Mouse (Mus musculus): ENCODE results near the gene Rps18. TPM values are rescaled to one million over a fixed set of nuclear protein-coding genes. Genes with fewer than 3 reads are reported as not detected.
A peak's percentile ranks its signal among the peaks of the same experiment; 100 is the strongest.
"Not testable (repeated sequence)": the region's sequence is repeated elsewhere in the genome, so short reads cannot be mapped to it uniquely, and the experiment has no call there.

Gene Rps18
- polyA plus RNA-seq, 1 experiment from 2014 or later, result 689 TPM

DNA sequence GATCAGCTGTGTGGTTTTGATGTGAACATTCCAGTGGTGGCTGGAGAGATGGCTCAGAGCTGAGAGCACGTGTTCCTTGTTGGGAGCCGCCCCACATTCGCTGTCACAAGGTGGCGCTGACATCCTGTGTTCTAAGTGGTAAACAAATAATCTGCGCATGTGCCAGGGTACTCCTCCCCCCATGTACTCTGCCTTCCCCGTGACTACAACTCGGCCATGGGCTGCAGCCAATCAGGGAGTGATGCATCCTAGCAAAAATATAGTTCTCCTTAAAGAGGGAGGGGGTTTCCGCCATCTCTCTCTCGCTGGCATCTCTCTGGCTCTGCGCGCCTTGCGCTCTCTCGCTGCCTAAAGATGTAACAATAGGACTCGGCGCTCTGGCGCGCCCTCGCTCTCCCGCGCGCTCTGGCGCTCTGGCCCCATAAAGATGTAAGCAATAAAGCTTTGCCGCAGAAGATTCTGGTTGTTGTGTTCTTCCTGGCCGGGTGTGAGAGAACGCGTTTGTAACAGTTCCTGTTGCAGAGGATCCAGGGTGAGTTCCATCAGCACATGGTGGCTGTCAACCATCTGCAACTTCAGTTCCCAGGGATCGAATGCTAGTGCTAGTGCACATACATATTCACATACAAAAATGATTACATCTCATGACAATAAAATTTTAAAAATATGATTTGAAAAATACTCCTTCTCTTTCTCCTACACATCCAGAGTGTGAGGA, 25.6 kb upstream of the Rps18 start:
- peak overlapping the region; percentile 54 for H3K9ac ChIP-seq
- WGBS, result under 1% methylated on average over 27 of the region's 27 CpGs
- ATAC-seq (replicated peaks), result peak; percentile 95
- peak overlapping the region; percentile 57 for H3K4me3 ChIP-seq
- peaks cover 41% of the 10 kb centered on the region for H3K27me3 ChIP-seq (replicated peaks)
- peak overlapping the region; percentile 91 for H3K27ac ChIP-seq
- not testable (repeated sequence) for H3K36me3 ChIP-seq (replicated peaks); H3K9me3 ChIP-seq
- H3K4me2 ChIP-seq, result peak overlapping the region; percentile 60
- H3K4me1 ChIP-seq, result peaks cover 25% of the 10 kb centered on the region

DNA sequence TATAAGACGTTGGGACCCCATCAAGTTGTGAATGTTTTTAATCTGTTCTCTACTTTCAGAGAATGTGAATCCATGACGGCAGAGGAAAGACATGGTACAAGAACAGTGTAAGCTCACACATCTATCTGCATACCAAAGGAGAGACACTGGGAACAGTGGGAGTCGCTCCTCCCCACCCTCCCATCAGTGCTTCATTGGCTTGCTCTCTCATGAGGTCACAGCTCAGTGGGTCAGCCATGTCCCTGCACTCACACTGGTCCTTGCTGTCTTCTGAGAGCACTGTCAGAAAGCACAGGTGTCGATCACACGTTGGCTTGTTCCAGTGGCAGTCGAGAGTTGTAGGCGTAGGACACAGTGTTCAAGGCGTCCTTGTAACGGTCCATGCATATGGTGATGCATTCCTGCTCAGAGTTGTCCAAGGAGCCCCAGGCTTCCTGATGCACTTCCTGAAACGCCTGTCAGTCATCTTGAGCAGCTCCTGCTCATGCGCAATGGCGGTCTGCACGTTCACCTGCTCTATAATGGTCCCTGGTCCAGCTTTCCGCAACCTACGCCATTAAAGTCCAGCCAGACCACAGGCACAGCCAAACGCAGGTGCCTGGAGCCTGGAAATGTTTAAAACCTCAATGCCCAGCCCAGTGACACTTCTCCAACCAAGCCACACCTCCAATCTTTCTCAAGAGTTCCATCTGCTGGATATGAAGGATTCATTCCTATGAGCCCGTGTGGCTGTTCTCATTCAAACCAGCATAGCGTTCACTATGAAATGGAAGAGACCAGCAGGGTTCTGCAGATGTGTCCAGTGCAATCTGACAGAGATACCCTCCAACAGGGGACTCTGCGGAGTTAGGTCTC, 24.6 kb upstream of the Rps18 start:
- no peak overlapping the region for H3K9ac ChIP-seq

GRCm38 (mm10) chr17:33979512-33980050, 23.8 kb upstream of the Rps18 start:
- no peaks in the 10 kb centered on the region for H3K9me3 ChIP-seq
- no peak overlapping the region for H3K9ac ChIP-seq
- WGBS, result 76% methylated on average over 6 of the region's 6 CpGs
- H3K4me1 ChIP-seq, result peaks cover 25% of the 10 kb centered on the region
- H3K27me3 ChIP-seq (replicated peaks), result peaks cover 47% of the 10 kb centered on the region
- no peak overlapping the region for H3K27ac ChIP-seq
- H3K36me3 ChIP-seq (replicated peaks), result no peaks in the 10 kb centered on the region
- no peak overlapping the region for H3K4me3 ChIP-seq
- no peak overlapping the region for H3K4me2 ChIP-seq
- no peak for ATAC-seq (replicated peaks)

More for the DNA sequence above, 24.6 kb upstream of the Rps18 start:
- ATAC-seq (replicated peaks), result peak; percentile 37
- WGBS, result 77% methylated on average over 19 of the region's 19 CpGs
- Histone ChIP-seq H3K4me2 (peak overlapping the region; percentile 60), H3K27ac (peak overlapping the region; percentile 91), H3K36me3 (replicated peaks) (no peaks in the 10 kb centered on the region), H3K9me3 (no peaks in the 10 kb centered on the region), H3K27me3 (replicated peaks) (peaks cover 47% of the 10 kb centered on the region), H3K4me3 (peak overlapping the region; percentile 8; the same call in 1 of the 2 replicates), H3K4me1 (peaks cover 25% of the 10 kb centered on the region)

DNA sequence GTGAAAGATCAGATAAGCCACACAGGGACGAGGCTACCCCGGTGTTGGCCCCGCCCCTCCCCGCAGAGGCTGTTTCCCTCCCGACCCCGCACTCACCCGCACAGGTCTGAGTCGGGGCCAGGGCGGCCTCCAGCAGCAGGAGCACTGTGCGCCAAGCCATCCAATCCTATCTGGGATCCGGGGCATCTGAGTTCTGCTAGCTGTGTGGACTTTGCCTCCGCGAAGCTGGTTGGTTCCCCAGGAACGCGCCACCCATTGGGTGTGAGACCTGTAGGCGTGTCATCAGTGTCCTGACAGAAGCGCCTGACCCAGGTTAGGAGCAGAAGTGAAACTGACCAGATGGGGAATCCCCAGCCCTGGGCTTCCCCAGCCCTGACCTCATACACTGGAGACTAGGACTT, 22.8 kb upstream of the Rps18 start:
- no peak overlapping the region for H3K27ac ChIP-seq
- peak overlapping the region; percentile 35 for H3K4me3 ChIP-seq
- peaks cover 25% of the 10 kb centered on the region for H3K4me1 ChIP-seq
- no peaks in the 10 kb centered on the region for H3K9me3 ChIP-seq
- peak overlapping the region; percentile 31; the same call in 1 of the 2 replicates for H3K9ac ChIP-seq
- peak overlapping the region; percentile 56 for H3K4me2 ChIP-seq
- ATAC-seq (replicated peaks), result no peak
- peaks cover 47% of the 10 kb centered on the region for H3K27me3 ChIP-seq (replicated peaks)
- no peaks in the 10 kb centered on the region for H3K36me3 ChIP-seq (replicated peaks)
- under 1% methylated on average over 17 of the region's 17 CpGs for WGBS

DNA sequence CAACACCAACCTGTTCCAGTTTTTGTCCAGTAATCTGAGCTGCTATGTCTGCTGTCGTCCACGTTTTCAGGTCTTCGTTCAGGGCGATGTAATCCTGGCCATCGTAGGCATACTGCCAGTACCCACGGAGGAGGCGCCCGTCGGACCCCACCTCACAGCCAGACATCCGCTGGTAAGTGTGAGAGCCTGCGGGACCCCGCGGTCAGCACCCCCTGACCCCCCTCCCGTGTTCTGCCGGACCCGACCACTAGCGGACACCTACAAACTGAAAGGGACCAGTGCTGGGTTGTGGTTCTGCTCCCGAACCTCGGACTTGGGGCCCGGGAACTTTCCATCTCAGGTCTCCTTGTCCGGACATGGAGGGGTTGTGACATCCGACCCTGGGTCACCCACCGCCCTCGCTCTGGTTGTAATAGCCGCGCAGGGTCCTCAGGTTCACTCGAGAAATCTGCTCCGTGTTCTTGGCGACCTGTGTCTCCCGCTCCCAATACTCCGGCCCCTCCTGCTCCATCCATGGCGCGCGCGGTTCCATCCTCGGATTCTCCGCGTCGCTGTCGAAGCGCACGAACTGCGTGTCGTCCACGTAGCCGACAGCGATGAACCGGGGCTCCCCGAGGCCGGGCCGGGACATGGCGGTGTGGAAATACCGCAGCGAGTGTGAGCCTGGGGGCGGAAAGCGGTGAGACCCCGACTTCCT, 22.2 kb upstream of the Rps18 start:
- H3K9me3 ChIP-seq, result no peaks in the 10 kb centered on the region
- H3K27me3 ChIP-seq (replicated peaks), result peaks cover 47% of the 10 kb centered on the region
- H3K9ac ChIP-seq, result peak overlapping the region; percentile 31
- peak overlapping the region; percentile 35 for H3K4me3 ChIP-seq
- ATAC-seq (replicated peaks), result no peak
- H3K27ac ChIP-seq, result no peak overlapping the region
- 2% methylated on average over 57 of the region's 57 CpGs for WGBS
- H3K4me2 ChIP-seq, result peak overlapping the region; percentile 56
- H3K4me1 ChIP-seq, result peaks cover 25% of the 10 kb centered on the region
- no peaks in the 10 kb centered on the region for H3K36me3 ChIP-seq (replicated peaks)

DNA sequence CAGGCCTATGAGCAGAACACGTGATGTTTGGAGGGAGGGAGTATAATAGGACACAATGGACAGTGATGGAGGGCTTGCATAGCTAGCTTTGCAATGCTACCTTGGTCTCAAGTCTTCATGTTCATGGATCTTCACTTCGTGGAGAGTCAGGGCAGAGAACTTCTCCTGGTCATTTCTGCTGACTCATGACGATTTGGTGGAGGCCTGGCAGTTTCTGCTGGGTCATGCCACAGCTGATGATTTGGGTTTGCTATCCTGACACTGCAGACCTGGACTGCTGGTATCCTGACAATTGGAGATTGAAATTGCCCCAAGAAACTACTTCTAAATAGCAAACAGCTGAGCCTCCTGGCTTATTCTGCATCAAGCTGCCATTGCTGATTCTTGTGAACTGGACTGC, 17.8 kb upstream of the Rps18 start:
- no peaks in the 10 kb centered on the region for H3K9me3 ChIP-seq
- no peak overlapping the region for H3K9ac ChIP-seq
- ATAC-seq (replicated peaks), result no peak
- H3K27ac ChIP-seq, result no peak overlapping the region
- peaks cover 28% of the 10 kb centered on the region for H3K27me3 ChIP-seq (replicated peaks)
- 62% methylated on average over 3 of the region's 3 CpGs for WGBS
- no peaks in the 10 kb centered on the region for H3K36me3 ChIP-seq (replicated peaks)
- H3K4me3 ChIP-seq, result no peak overlapping the region
- peaks cover 8% of the 10 kb centered on the region; the same call in 1 of the 2 replicates for H3K4me1 ChIP-seq
- H3K4me2 ChIP-seq, result no peak overlapping the region

DNA sequence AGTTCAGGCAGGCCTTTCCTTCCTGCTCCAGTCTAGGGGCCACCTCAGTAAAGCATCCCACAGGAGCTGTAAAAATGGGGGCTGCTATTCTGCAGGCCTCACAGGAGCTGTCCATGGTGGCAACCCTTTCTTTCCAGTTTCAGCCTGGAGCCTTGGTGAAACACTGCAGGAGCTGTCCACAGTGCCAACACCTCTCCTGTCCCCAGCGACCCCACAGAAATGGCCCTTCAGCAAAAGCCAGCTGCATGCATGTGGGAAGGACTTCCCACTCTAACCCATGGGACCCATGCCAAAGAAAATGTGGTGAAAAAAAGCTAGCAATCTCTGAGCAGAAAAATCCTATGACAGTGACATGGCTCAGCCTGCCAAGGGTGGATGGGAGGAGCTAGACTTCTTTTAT, 16.9 kb upstream of the Rps18 start:
- Histone ChIP-seq H3K27me3 (replicated peaks) (peaks cover 19% of the 10 kb centered on the region), H3K9me3 (no peaks in the 10 kb centered on the region), H3K4me1 (no peaks in the 10 kb centered on the region), H3K4me2 (no peak overlapping the region), H3K4me3 (no peak overlapping the region), H3K27ac (no peak overlapping the region), H3K9ac (no peak overlapping the region), H3K36me3 (replicated peaks) (no peaks in the 10 kb centered on the region)
- WGBS, result 23% methylated on average over 1 of the region's 1 CpGs
- no peak for ATAC-seq (replicated peaks)

DNA sequence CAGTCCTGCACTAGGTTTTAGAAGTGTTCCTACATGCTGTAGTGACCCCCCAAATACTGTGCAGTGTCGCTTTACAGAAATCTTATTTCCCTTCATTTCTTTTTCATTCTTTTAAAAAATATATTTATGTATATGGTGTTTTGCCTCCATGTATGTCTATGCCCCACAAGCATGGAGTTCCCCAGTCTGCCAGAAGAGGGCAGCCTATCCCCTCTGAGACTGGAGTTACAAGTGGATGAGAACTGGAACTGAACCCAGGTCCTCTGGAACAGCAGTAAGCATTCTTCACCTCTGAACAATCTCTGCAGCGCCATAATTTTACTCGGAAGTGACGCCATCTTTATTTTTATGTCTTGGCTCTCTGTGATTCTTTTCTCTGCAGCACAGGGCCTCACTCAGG, 13.6 kb upstream of the Rps18 start:
- no peak overlapping the region for H3K27ac ChIP-seq
- no peaks in the 10 kb centered on the region for H3K4me1 ChIP-seq
- H3K9me3 ChIP-seq, result no peaks in the 10 kb centered on the region
- no peak overlapping the region for H3K9ac ChIP-seq
- H3K4me2 ChIP-seq, result no peak overlapping the region
- no peaks in the 10 kb centered on the region for H3K27me3 ChIP-seq (replicated peaks)
- 73% methylated on average over 4 of the region's 4 CpGs for WGBS
- ATAC-seq (replicated peaks), result no peak
- no peak overlapping the region for H3K4me3 ChIP-seq
- H3K36me3 ChIP-seq (replicated peaks), result 0 out of 2 replicates have a peak, but pooled peaks cover 9% of the 10 kb centered on the region

DNA sequence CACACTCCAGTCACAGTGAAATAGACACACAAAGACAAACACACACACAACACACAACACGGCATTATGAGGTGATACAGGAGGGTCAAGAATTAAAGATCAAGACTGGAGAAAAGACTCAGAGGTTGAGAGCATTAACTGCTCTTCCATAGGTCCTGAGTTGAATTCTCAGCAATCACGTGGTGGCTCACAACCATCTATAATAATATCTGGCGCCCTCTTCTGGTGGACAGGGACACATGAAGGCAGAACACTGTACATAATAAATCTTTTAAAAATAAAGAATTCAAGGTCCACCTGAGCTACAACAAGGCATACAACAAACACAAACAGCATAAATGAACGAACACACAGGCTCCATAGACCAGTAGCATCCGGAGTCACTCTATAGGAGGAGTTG, 13.1 kb upstream of the Rps18 start:
- peak; percentile 66 for ATAC-seq (replicated peaks)
- H3K9ac ChIP-seq, result no peak overlapping the region
- no peaks in the 10 kb centered on the region for H3K27me3 ChIP-seq (replicated peaks)
- H3K27ac ChIP-seq, result no peak overlapping the region
- H3K4me3 ChIP-seq, result no peak overlapping the region
- no peaks in the 10 kb centered on the region for H3K4me1 ChIP-seq
- H3K4me2 ChIP-seq, result no peak overlapping the region
- H3K9me3 ChIP-seq, result no peaks in the 10 kb centered on the region
- WGBS, result 30% methylated on average over 5 of the region's 5 CpGs
- 0 out of 2 replicates have a peak, but pooled peaks cover 9% of the 10 kb centered on the region for H3K36me3 ChIP-seq (replicated peaks)

DNA sequence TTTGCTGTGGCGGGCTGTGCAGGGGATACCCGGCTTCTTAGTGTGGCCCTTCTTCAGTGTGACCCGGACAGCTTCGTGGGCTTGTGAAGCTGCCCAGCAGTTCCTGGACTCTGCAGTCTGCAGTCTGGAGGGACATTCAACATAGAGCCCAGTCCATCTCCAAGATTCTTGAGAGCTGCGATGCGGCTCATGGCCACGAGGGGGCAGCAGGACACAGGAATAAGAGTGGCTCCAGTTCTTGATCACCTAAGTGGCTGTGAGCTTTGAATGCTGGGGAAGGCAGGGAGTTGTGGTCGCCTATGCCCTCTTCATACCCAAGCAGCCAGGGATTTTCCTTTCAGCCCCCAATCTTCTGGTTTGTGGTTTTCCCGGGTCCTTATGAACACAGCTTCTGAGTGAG, 12.7 kb upstream of the Rps18 start:
- WGBS, result 4% methylated on average over 9 of the region's 9 CpGs
- H3K27me3 ChIP-seq (replicated peaks), result no peaks in the 10 kb centered on the region
- H3K9me3 ChIP-seq, result no peaks in the 10 kb centered on the region
- H3K36me3 ChIP-seq (replicated peaks), result 0 out of 2 replicates have a peak, but pooled peaks cover 9% of the 10 kb centered on the region
- no peak overlapping the region for H3K27ac ChIP-seq
- H3K4me3 ChIP-seq, result no peak overlapping the region
- no peak overlapping the region for H3K4me2 ChIP-seq
- ATAC-seq (replicated peaks), result peak; percentile 76
- H3K9ac ChIP-seq, result no peak overlapping the region
- no peaks in the 10 kb centered on the region for H3K4me1 ChIP-seq

GRCm38 (mm10) chr17:33965846-33966550, 10.2 kb upstream of the Rps18 start:
- Histone ChIP-seq H3K4me2 (no peak overlapping the region), H3K27ac (no peak overlapping the region), H3K36me3 (replicated peaks) (peaks cover 21% of the 10 kb centered on the region; the same call in 1 of the 2 replicates), H3K27me3 (replicated peaks) (no peaks in the 10 kb centered on the region), H3K4me1 (no peaks in the 10 kb centered on the region), H3K9me3 (no peaks in the 10 kb centered on the region), H3K9ac (no peak overlapping the region), H3K4me3 (no peak overlapping the region)
- 87% methylated on average over 16 of the region's 16 CpGs for WGBS
- ATAC-seq (replicated peaks), result no peak
